Mouse (Mus musculus): Measurements from ENCODE around the gene Esrrg.

The Esrrg gene

DNA sequence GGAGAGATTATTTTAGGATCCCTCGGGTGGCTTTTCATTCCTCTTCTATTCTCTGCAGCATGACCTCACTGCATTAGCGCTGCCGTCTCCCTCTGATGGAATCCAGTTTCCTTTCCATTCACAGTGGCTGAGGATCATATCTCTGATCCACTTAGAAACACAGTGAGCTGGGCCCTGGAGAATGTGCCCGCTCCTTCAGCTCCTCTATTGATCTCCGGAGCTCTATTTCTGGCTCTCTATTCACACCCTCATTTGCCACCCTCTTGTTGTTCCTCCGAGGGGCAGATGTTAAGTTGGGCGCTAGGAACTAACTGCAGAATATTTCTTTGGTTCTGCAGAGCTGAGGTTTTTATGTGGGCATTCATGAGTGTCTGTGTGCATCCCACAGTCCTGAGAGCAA lies 228.3 kb downstream of the Esrrg start:
- DNase-seq = no peak

GRCm38 (mm10) chr1:187841629-187842028 lies 233.0 kb downstream of the Esrrg start:
- no peak for DNase-seq

DNA sequence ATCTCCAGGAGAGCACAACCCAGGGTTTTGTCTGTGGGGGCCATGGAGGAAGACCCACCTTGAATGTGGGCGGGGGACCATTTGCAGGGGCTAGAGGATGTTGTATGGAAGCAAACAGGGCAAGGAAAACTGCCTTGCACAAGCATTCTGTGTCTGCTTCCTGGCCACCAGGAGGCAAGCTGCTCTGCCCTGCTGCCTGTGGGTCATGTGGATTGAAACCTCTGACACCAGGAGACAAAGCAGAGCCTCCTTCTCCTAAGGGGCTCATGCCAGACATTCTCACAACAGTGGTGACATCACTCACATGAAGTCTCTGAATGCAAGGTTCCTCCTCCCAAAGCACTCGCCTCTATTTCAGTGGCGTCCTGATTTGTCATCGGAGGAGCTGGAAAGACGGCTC lies 234.1 kb downstream of the Esrrg start:
- DNase-seq = no peak

DNA sequence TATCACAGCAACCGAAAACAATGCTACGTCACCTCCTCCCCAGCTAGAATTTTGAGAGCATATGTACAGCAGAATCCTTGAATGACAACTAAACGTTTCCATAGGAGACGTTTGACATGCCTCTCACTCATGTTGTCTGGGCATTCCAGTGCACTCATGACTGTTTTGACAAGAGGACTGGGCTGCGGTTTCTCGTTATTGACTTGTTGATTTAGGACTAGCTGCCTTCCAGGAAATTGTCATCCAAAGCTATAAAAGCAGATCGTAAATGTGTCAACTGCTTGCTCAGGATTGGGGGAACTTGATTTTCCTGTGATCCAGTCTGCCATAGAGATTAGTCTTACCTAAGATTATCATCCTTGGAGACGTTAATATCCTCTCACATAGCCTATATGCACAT lies 245.6 kb downstream of the Esrrg start:
- no peak for DNase-seq

DNA sequence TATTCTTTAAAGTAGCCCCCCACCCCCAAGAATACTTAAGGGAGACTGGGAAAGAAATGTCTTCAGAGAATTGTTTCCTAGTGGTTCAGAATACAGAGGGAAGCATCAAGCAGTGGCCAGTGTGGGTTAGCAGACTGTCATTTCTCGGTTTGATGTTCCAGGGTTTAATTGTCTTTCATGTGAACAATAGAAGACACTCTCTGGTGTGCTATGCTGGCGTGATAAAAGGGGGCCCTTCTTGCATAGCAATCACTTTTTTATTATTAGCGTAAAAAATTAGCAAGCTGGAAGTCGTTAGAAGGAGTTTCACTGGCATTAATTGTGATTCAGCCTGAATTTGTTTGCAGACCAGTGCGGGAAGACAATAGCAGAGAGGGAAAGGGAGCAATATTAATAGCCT lies 253.7 kb downstream of the Esrrg start:
- DNase-seq = no peak

DNA sequence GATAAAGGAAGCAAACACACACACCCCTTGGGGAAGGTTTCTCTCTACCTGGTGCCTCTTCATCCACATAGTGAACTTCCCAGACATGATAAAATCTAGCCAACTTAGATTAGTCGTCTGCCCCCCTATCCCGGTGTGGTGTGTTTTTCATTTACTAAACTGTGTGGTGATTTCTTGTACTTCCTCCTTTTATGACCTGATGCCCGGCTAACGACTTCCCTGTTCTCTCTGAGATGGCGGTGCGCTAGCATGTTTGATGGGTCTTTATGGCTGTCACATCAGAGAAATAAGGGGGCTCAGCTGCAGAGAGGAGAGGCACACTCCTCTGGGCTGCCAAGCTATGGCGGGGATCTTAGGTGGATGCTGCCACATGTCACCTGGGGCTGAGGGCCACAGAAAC lies 259.8 kb downstream of the Esrrg start:
- no peak for DNase-seq

GRCm38 (mm10) chr1:187872208-187872607 lies 263.6 kb downstream of the Esrrg start:
- DNase-seq = no peak

GRCm38 (mm10) chr1:187872744-187873143 lies 264.2 kb downstream of the Esrrg start:
- no peak for DNase-seq

GRCm38 (mm10) chr1:187873770-187874169 lies 265.2 kb downstream of the Esrrg start:
- DNase-seq = no peak

GRCm38 (mm10) chr1:187887270-187887669 lies 278.7 kb downstream of the Esrrg start:
- DNase-seq = no peak

GRCm38 (mm10) chr1:187888142-187888541 lies 279.6 kb downstream of the Esrrg start:
- no peak for DNase-seq

DNA sequence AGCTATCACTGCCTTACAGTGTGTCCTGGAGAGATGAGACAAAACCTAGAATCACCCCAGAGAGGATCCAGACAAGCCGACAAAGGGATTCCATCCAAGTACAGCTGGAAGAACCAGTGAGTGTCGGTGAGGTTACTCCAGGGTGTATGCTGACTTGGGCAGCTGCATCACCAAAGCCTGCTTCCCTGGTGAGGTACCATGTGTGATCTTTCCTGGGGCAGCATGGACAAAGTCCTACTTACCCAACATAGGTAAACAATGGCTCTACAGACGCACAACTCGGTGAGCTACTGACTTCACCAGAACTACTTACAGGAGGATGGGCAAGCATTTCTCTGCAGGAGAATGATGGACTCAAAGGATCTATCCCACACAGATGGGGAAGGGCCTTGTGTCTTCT lies 280.5 kb downstream of the Esrrg start:
- no peak for DNase-seq

DNA sequence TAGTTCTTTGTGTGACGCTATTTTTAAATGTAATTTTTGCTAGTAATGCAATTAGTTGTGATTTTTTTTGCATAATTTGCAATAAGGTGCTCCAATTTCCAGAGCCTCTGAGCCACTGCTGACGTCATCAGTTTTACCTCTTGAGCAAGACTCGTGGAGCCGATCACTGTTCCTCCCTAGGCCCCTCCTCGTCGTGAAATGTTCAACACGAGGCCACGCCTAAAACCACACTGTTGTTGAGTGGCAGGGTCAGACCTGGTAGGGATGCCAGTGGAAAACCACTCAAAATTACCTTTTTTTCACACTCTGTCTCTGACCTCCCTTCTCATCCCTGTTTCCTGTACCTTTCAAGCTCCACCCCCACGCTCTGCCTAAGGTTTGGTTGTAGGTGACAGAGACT lies 282.7 kb downstream of the Esrrg start:
- DNase-seq = no peak

DNA sequence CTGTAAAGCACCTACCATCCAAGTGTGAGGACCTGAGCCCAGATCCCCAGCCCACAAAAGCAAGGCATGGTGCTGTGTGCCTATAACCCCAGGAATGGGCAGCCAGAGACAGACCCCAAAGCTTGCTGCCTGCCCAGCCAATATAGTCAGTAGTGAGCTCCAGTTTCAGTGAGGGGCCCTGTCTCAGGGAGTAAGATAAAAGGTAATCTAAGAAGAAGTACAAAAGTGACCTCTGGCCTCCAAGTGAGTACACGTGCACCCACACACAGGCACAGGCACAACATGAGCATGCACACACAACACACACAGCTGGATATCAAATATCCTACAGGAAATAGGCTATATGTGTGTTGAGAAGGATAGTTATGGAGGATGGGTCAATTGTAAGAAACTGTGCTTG lies 286.9 kb downstream of the Esrrg start:
- DNase-seq = no peak

GRCm38 (mm10) chr1:187896291-187896690 lies 287.7 kb downstream of the Esrrg start:
- DNase-seq = no peak

GRCm38 (mm10) chr1:187896910-187897309 lies 288.3 kb downstream of the Esrrg start:
- no peak for DNase-seq

- DNase-seq = no peak
Observed at GRCm38 (mm10) chr1:187899541-187899940, 290.9 kb downstream of the Esrrg start.

DNA sequence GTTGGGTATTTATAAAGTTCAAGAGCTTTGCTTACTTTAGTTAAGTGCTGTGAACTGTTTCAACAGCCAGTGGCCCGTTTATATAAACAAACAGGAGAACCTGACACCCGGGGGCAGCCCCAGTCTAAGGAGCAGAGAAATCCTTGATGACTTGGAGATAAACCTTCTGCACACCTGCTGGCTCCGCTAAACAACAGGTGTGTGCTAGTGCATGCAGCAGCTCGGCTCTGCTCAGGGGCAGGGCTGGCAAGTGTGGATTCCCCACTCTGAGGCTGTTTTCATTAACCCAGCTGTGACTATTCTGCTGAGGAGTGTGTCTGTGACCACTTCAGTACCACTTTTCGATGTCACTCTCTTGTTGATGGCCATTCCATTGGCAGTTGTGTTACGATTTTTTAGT lies 292.2 kb downstream of the Esrrg start:
- no peak for DNase-seq

DNA sequence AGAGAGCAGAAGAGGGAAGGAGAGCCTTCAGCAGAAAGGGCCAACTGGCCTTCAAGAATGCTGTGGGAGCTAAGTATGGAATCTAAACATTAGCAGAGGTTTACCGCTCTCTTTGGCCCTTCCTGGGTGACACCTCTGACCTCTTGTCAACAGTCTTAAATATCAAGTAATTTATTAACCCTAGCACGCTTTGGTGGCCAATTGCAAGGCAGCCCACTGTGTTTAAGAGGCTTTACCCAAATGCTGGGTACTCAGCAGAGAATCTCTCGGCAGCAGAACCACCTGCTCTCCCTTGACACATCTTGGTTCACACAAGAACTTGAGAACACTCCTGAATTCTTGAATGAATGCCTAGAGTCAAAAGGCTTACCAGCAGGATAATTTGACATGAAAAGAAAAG lies 293.6 kb downstream of the Esrrg start:
- no peak for DNase-seq

DNA sequence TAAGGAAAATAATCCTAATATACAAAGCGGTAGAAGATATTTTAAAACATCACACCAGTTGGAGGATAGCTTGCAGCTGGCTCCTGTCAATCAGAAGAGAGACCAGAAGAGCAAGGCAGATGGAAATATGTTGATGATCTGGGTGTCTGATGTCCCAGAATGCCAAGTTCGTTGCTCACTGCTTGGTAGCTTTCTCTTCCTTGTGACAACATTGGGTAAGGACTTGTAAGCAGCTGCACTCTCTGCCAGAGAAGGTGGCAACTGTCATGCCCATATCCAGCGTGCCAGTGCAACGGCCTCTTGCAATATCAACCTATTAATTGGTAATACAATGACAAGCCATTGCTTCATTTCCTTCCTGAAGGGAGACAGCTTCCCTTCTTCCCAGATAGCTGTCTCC lies 296.1 kb downstream of the Esrrg start:
- DNase-seq = no peak

- DNase-seq = no peak
Observed at GRCm38 (mm10) chr1:187907407-187907806, 298.8 kb downstream of the Esrrg start.

DNA sequence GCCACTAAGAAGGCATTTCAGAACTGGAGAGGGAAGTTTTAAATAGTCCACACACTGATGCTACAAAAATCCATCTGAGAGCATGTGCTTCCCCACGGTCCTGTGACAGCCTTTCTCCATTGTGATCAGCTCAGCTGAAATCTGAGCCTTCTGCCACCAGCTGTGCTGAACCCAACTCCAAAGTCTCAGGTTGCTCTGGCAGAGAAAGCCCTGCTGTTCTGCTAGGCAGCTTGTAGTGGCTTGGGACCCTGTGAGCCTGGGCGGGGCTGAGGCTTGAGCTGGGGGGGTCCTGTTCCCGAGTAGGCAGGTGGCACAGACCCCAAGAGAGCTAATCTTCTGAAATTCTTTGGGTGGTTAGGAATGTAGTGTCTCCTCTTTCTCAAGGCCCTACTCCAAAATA lies 299.3 kb downstream of the Esrrg start:
- no peak for DNase-seq

- no peak for DNase-seq
Observed at GRCm38 (mm10) chr1:187910718-187911117, 302.1 kb downstream of the Esrrg start.

- DNase-seq = no peak
Observed at GRCm38 (mm10) chr1:187911201-187911600, 302.6 kb downstream of the Esrrg start.

- DNase-seq = no peak
Observed at GRCm38 (mm10) chr1:187918303-187918702, 309.7 kb downstream of the Esrrg start.

DNA sequence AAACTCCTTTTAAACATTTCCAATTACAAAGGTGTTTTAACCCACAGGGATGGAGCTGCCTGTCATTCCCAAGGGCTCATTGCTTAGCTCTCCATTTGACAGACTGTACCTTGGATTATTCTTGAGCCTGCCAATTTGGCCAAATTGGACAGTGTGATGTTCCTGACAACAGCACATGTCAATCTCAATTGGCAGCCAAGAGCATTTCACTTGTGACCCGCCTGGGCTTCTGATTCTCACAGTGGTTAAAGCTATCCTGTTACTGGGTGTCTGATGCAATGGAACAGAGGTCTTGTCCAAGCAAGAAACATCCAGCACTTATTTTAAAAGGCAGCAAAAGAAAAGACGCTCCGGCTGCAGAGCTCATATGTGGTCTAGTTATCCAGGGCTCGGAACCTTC lies 310.3 kb downstream of the Esrrg start:
- no peak for DNase-seq

Data from cerebellum, adult 11-12 months (tissue).